In the genomic region with DNA sequence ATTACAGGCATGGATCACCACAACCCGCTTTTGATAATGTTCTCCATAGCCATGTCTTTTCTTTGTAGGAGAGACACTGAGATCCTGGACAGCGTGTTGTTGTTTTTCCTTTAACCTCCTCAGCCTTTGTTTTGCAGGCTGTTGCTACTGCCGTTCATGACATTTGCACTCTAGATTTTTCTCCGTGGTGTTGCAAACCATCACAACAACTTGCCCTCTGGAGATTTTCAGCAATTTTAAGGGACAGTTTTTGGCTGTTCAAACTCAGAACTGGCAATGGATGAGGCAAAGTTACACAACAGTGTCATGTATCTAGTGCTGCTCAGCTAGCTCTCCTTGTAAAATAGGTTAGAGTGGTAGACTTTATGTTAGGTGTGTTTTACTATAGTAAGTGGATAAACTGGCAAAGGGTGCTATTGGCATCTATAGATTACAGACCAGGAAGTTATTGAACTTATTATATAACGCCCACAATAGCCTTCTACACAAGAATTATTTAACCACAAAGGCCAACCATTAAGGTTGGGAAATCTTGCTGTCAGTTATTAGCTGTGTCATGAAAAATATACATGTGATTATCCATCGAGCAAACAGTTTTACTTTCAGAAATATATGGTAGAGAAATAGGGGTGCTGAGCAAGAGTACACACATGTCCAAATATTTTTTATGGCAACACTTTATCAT, we compare ENCODE assay signal across 20 mouse cellular contexts. TPM values are rescaled to one million over a fixed set of nuclear protein-coding genes. Genes with fewer than 3 reads are reported as not detected.
DNase-seq lines count a peak whose midpoint lies in the region; ATAC-seq and TF ChIP-seq lines count a peak whose summit lies in the region.
"Had no signal": no experiment of that assay in that cellular context is flagged by ENCODE, and none has a peak within 500 bp of the region (broad histone marks: within the 10 kb centered on the region; RNA-seq: fewer than 3 reads in every experiment).

No protein-coding gene starts in this region.

- peaks cover 5% of the 10 kb centered on the region; the same call in 1 of the 2 replicates for H3K4me1 ChIP-seq in liver, adult 2 months (ENCODE audit: control insufficient read depth, insufficient read depth, low read length)
- H3K4me1 ChIP-seq in liver, embryonic 11.5 days (replicated peaks; ENCODE audit: control insufficient read depth, insufficient read depth, low read length): peaks cover 7% of the 10 kb centered on the region
- H3K4me1 ChIP-seq in intestine, postnatal 0 days (replicated peaks; ENCODE audit: control insufficient read depth, insufficient read depth, low read length): no peaks in the 10 kb centered on the region
- H3K4me1 ChIP-seq: embryonic facial prominence, embryonic 10.5 days; forebrain, embryonic 13.5 days; heart, embryonic 15.5 days; hindbrain, embryonic 10.5 days had no signal

- no peak for ATAC-seq in liver, embryonic 11.5 days (replicated peaks; ENCODE audit: low FRiP score)
- peak; percentile 51; the same call in 1 of the 2 replicates for ATAC-seq in intestine, postnatal 0 days
- ATAC-seq: CD4-positive, CD25-positive, alpha-beta regulatory T cell, adult 4 months; forebrain, embryonic 13.5 days; forebrain, postnatal 0 days had no signal

- H3K9me3 ChIP-seq in liver, embryonic 11.5 days (ENCODE audit: control insufficient read depth, low read length): no peaks in the 10 kb centered on the region
- no peaks in the 10 kb centered on the region for H3K9me3 ChIP-seq in intestine, postnatal 0 days (ENCODE audit: control insufficient read depth)
- H3K9me3 ChIP-seq: embryonic facial prominence, embryonic 10.5 days; heart, embryonic 15.5 days had no signal

- no peak for TF ChIP-seq POLR2A in liver, adult 2 months (IDR thresholded peaks at IDR 0.05; ENCODE audit: extremely low read depth, insufficient read depth, low read length)

- H3K4me2 ChIP-seq in liver, embryonic 11.5 days: no peak overlapping the region
- no peak overlapping the region for H3K4me2 ChIP-seq in intestine, postnatal 0 days (replicated peaks; ENCODE audit: low read depth)
- H3K4me2 ChIP-seq: forebrain, embryonic 13.5 days; heart, embryonic 15.5 days; hindbrain, embryonic 14.5 days had no signal

- no peaks in the 10 kb centered on the region for H3K27me3 ChIP-seq in liver, adult 2 months (ENCODE audit: control insufficient read depth, insufficient read depth, low read length)
- H3K27me3 ChIP-seq in liver, embryonic 11.5 days (replicated peaks; ENCODE audit: control insufficient read depth, insufficient read depth, low read length): no peaks in the 10 kb centered on the region
- no peaks in the 10 kb centered on the region for H3K27me3 ChIP-seq in intestine, postnatal 0 days (replicated peaks; ENCODE audit: control insufficient read depth, insufficient read depth, low read length)
- H3K27me3 ChIP-seq: forebrain, embryonic 13.5 days; heart, embryonic 15.5 days had no signal

- peak overlapping the region; percentile 88 for H3K27ac ChIP-seq in liver, adult 2 months (replicated peaks; ENCODE audit: insufficient read depth, low read depth, low read length)
- H3K27ac ChIP-seq in liver, embryonic 11.5 days (ENCODE audit: low read depth, low read length): no peak overlapping the region
- H3K27ac ChIP-seq in intestine, postnatal 0 days (ENCODE audit: low read depth, low read length): no peak overlapping the region; the same call in 1 of the 2 replicates
- H3K27ac ChIP-seq: embryonic facial prominence, embryonic 10.5 days; forebrain, embryonic 13.5 days; heart, embryonic 15.5 days; hindbrain, embryonic 10.5 days; hindbrain, embryonic 14.5 days had no signal

- 38% methylated on average over 6 of the region's 6 CpGs for WGBS in liver, adult 2 months
- WGBS in liver, embryonic 11.5 days: 74% methylated on average over 6 of the region's 6 CpGs
- 70% methylated on average over 6 of the region's 6 CpGs for WGBS in intestine, postnatal 0 days

- no peak overlapping the region for H3K9ac ChIP-seq in liver, adult 2 months (ENCODE audit: low read depth, low read length)
- no peak overlapping the region for H3K9ac ChIP-seq in liver, embryonic 11.5 days (ENCODE audit: low read depth, low read length)
- no peak overlapping the region for H3K9ac ChIP-seq in intestine, postnatal 0 days (ENCODE audit: low read depth, low read length)
- H3K9ac ChIP-seq: forebrain, embryonic 13.5 days; forebrain, postnatal 0 days; heart, embryonic 15.5 days; hindbrain, embryonic 14.5 days had no signal

- H3K79me2 ChIP-seq in liver, adult 2 months (ENCODE audit: control insufficient read depth, insufficient read depth, low read length): no peaks in the 10 kb centered on the region

- DNase-seq in liver, adult 2 months (ENCODE audit: extremely low read depth, low read depth, low spot score): peak; percentile 95
- no peak for DNase-seq in liver, embryonic 11.5 days (ENCODE audit: low spot score)
- DNase-seq in 416B (ENCODE audit: low read depth): peak; percentile 57
- peak; percentile 95 for DNase-seq in adipocyte (ENCODE audit: low spot score)
- DNase-seq in adrenal gland, postnatal 36 days: no peak
- DNase-seq in ovary, postnatal 14 days (ENCODE audit: low spot score): no peak
- DNase-seq: adrenal gland, postnatal 25 days; B cell, adult 2 months; cerebellum, adult 2 months; cerebellum, postnatal 10 days; forebrain, postnatal 0 days; gastrocnemius, postnatal 14 days had no signal

- H3K4me3 ChIP-seq in liver, adult 2 months (ENCODE audit: insufficient read depth, low read depth, low read length): no peak overlapping the region
- no peak overlapping the region for H3K4me3 ChIP-seq in liver, embryonic 11.5 days (ENCODE audit: low read depth, low read length)
- H3K4me3 ChIP-seq in intestine, postnatal 0 days (ENCODE audit: low read depth, low read length): no peak overlapping the region
- H3K4me3 ChIP-seq: embryonic facial prominence, embryonic 10.5 days; forebrain, embryonic 13.5 days; heart, embryonic 15.5 days; hindbrain, embryonic 10.5 days had no signal

- no peak for TF ChIP-seq CTCF in liver, adult 2 months (IDR thresholded peaks at IDR 0.05; ENCODE audit: low read depth, low read length)
- TF ChIP-seq CTCF in intestine, postnatal 0 days (IDR thresholded peaks at IDR 0.05; ENCODE audit: low read depth): no peak

- H3K36me3 ChIP-seq in liver, adult 2 months (ENCODE audit: control insufficient read depth, insufficient read depth, low read length): no peaks in the 10 kb centered on the region
- no peaks in the 10 kb centered on the region for H3K36me3 ChIP-seq in liver, embryonic 11.5 days (ENCODE audit: control insufficient read depth, insufficient read depth, low read length)
- H3K36me3 ChIP-seq in intestine, postnatal 0 days (ENCODE audit: control insufficient read depth, insufficient read depth): no peaks in the 10 kb centered on the region
- H3K36me3 ChIP-seq: embryonic facial prominence, embryonic 10.5 days; G1E; heart, embryonic 15.5 days; hindbrain, embryonic 10.5 days had no signal

RNA-seq across cellular contexts. Expression of gene Hsdl2, which starts 13.6 kb away (rescaled TPM):
- 60.8 and 68.9 TPM in 2 replicates for total RNA-seq in liver, adult 2 months (2014; rRNA removed)
- polyA plus RNA-seq in liver, adult 2 months (2012; rRNA removed): 25.8 and 31.7 TPM in 2 replicates
- polyA plus RNA-seq in liver, embryonic 11.5 days (2014; fragmentation: Nextera tagmentation; extraction: Ambion mirVana): 22.4 and 25.8 TPM in 2 replicates
- 22.3 and 23.1 TPM in 2 replicates for polyA plus RNA-seq in intestine, postnatal 0 days (2015; fragmentation: Nextera tagmentation; extraction: Ambion mirVana)
- 10 to 100 TPM; 79.9 to 82.5 TPM for total RNA-seq in adrenal gland, postnatal 36 days (2021)

RNA-seq across cellular contexts. Expression of gene Ptbp3, which starts 18.6 kb away (rescaled TPM):
- 52.6 and 56.4 TPM in 2 replicates for total RNA-seq in liver, adult 2 months (2014; rRNA removed)
- 19.6 and 24.1 TPM in 2 replicates for polyA plus RNA-seq in liver, adult 2 months (2012; rRNA removed)
- polyA plus RNA-seq in liver, embryonic 11.5 days (2014; fragmentation: Nextera tagmentation; extraction: Ambion mirVana): 77.7 and 80.0 TPM in 2 replicates
- 65.1 and 67.9 TPM in 2 replicates for polyA plus RNA-seq in intestine, postnatal 0 days (2015; fragmentation: Nextera tagmentation; extraction: Ambion mirVana)
- 100 to 1,000 TPM; 104 to 123 TPM for total RNA-seq in adrenal gland, postnatal 36 days (2021)

RNA-seq across cellular contexts. Expression of gene E130308A19Rik, which starts 58.3 kb away (rescaled TPM):
- total RNA-seq in liver, adult 2 months (2014; rRNA removed): 1.5 and 3.7 TPM in 2 replicates
- polyA plus RNA-seq in liver, adult 2 months (2012; rRNA removed): 2.3 and 2.6 TPM in 2 replicates
- 18.5 and 23.5 TPM in 2 replicates for polyA plus RNA-seq in liver, embryonic 11.5 days (2014; fragmentation: Nextera tagmentation; extraction: Ambion mirVana)
- 6.6 and 6.9 TPM in 2 replicates for polyA plus RNA-seq in intestine, postnatal 0 days (2015; fragmentation: Nextera tagmentation; extraction: Ambion mirVana)
- total RNA-seq in adrenal gland, postnatal 36 days (2021): 10 to 100 TPM; 14.5 to 16.6 TPM

Comparison
In these comparisons a context has a peak if more than half of its experiments do, and no peak if none do; other contexts are left out.
1. DNase-seq: peak in liver, adult 2 months (single experiment), 416B (single experiment) and adipocyte (single experiment); none in liver, embryonic 11.5 days (single experiment), adrenal gland, postnatal 36 days (0 of 2) and ovary, postnatal 14 days (single experiment).